Mouse (Mus musculus) kidney, embryonic 16.5 days (tissue): Measurements from ENCODE around the gene Cldn18. TPM values are rescaled to one million over a fixed set of nuclear protein-coding genes. Genes with fewer than 3 reads are reported as not detected.
A peak's percentile ranks its signal among the peaks of the same experiment; 100 is the strongest.

ENCODE experiments used
- ATAC-seq: fragments of 200-750 bp; cut with Nextera tagmentation; 2 replicates; pipeline ENCODE4 v1.8.0; 2017; ENCODE audit warnings: moderate TSS enrichment; ENCODE audit not compliant: low FRiP score, low TSS enrichment
- H3K27ac ChIP-seq: fragments of 300-500 bp; sonication (generic); 2 replicates; pipeline ENCODE4 v1.5.1; 2014; ENCODE audit warnings: low read length
- H3K27me3 ChIP-seq: fragments of 300-500 bp; sonication (generic); 2 replicates; pipeline ENCODE4 v1.6.1; 2014; ENCODE audit warnings: low read length, control low read depth, mixed read lengths; ENCODE audit not compliant: insufficient read depth
- H3K36me3 ChIP-seq: fragments of 300-500 bp; sonication (generic); 2 replicates; pipeline ENCODE4 v1.6.1; 2014; ENCODE audit warnings: low read length, control low read depth, mixed read lengths; ENCODE audit not compliant: insufficient read depth
- H3K4me1 ChIP-seq: fragments of 300-500 bp; sonication (generic); 2 replicates; pipeline ENCODE4 v1.6.1; 2014; ENCODE audit warnings: low read length, control low read depth, mixed read lengths; ENCODE audit not compliant: insufficient read depth
- H3K4me2 ChIP-seq: fragments of 300-500 bp; sonication (generic); replicated peaks from 2 replicates; pipeline ENCODE4 v1.6.1; 2014; ENCODE audit warnings: low read depth, low read length
- H3K4me3 ChIP-seq: fragments of 300-500 bp; sonication (generic); 2 replicates; pipeline ENCODE4 v1.5.1; 2014; ENCODE audit warnings: mild to moderate bottlenecking, low read length
- H3K9ac ChIP-seq: fragments of 300-500 bp; sonication (generic); replicated peaks from 2 replicates; pipeline ENCODE4 v1.6.1; 2014; ENCODE audit warnings: low read length
- H3K9me3 ChIP-seq: fragments of 300-500 bp; sonication (generic); 2 replicates; pipeline ENCODE4 v1.6.1; 2016; ENCODE audit warnings: low read length, control low read depth
- WGBS: fragments of 180-500 bp; shearing (Covaris S2); extraction: QIAGEN DNeasy Blood & Tissue Kit; methylation state at CpG from one replicate; pipeline ENCODE4 v1.1.7; 2014; 5-methylcytosine and 5-hydroxymethylcytosine counted together
- polyA plus RNA-seq: library from polyadenylated mRNA; unstranded; fragments of >200 nt; fragmentation: Nextera tagmentation; extraction: Ambion mirVana; gene quantifications from 2 replicates; pipeline ENCODE4 v1.2.1, GENCODE M21; 2015

The Cldn18 gene
- 6.1 TPM in 1 of 2 replicates, not detected in the other for polyA plus RNA-seq

DNA sequence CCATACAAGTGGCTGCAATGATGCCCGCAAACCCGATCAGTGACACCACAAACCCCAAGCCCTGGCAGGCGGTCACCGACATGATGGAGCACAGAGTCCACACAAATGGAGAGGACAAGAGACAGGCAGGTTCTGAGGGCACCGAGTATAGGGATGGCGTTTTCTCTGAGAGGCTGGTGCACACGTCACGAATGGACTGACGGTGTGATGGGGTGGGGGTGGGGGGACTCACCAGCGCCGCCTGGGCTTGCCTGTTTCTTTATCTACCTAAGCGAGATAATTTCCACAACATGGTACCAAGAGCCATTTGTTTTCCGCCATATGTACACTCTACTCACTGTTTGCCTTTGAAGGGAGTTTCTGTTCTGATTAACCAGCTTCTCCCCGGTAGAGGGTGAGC, at the start of gene Cldn18:
Cldn18 (minus strand) TSS at position 134 of the 400 bp plus-strand sequence.
- no peak for ATAC-seq
- no peaks in the 10 kb centered on the region for H3K4me1 ChIP-seq
- H3K4me3 ChIP-seq: no peak within 1 kb of the TSS
- H3K9me3 ChIP-seq: no peaks in the 10 kb centered on the region
- no peaks in the 10 kb centered on the region for H3K36me3 ChIP-seq
- no peak within 1 kb of the TSS for H3K9ac ChIP-seq
- H3K27ac ChIP-seq: no peak within 1 kb of the TSS
- WGBS: 88% methylated on average over 14 of the region's 14 CpGs
- H3K27me3 ChIP-seq: no peaks in the 10 kb centered on the region
- H3K4me2 ChIP-seq: no peak within 1 kb of the TSS

DNA sequence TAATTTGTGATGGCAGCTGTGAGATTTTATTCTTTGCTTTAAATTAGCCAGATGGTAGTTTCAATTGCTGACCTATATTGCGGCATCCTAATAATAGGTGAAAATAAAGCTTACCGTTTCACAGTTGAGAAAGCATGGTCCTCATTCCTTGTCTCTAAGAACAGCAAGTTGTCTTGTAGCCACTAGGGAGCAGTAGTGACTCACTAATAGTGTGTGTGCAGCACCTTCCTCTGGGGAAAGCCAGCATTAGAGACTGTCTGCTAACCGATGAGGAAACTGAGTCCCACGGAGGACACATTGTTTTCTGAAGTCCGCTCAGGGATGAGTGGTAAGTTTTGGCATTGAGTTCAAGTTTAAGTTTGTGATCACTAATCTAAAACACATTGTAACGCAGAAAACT, 46.5 kb upstream of the Cldn18 start:
- Histone ChIP-seq H3K27me3 (no peaks in the 10 kb centered on the region), H3K27ac (no peak overlapping the region), H3K4me1 (no peaks in the 10 kb centered on the region), H3K4me3 (no peak overlapping the region), H3K9me3 (no peaks in the 10 kb centered on the region), H3K4me2 (no peak overlapping the region), H3K36me3 (no peaks in the 10 kb centered on the region), H3K9ac (no peak overlapping the region)
- ATAC-seq: no peak
- WGBS: 66% methylated on average over 6 of the region's 6 CpGs

- H3K27ac ChIP-seq: no peak overlapping the region
- no peak overlapping the region for H3K9ac ChIP-seq
- 84% methylated on average over 4 of the region's 4 CpGs for WGBS
- no peak overlapping the region for H3K4me3 ChIP-seq
- no peaks in the 10 kb centered on the region for H3K4me1 ChIP-seq
- no peaks in the 10 kb centered on the region for H3K9me3 ChIP-seq
- no peaks in the 10 kb centered on the region for H3K27me3 ChIP-seq
- no peak for ATAC-seq
- no peak overlapping the region for H3K4me2 ChIP-seq
- H3K36me3 ChIP-seq: no peaks in the 10 kb centered on the region
These were observed 33.2 kb upstream of the Cldn18 start for GRCm38 (mm10) chr9:99750272-99750671.

DNA sequence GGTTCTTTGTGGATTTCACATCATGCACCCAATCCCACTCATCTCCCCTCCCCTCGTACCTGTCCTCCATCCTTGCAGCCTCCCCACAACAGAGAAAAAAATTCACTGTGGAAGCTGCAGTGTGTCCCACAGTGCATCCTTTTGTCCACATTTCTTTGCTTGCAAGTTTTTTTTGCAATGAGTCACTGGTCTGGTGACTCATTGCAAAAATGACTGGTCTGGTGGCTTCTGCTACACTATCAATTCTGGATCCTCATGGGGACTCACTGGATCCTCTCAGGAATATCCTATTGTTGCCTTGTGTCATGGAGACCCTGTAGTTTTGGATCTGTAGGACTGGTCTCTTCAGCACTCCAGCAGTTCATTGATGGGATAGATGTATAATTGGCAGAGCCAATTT, 31.2 kb upstream of the Cldn18 start:
- no peak overlapping the region for H3K4me3 ChIP-seq
- ATAC-seq: no peak
- no peaks in the 10 kb centered on the region for H3K36me3 ChIP-seq
- no peak overlapping the region for H3K9ac ChIP-seq
- H3K27me3 ChIP-seq: no peaks in the 10 kb centered on the region
- H3K9me3 ChIP-seq: no peaks in the 10 kb centered on the region
- no peak overlapping the region for H3K27ac ChIP-seq
- no peaks in the 10 kb centered on the region for H3K4me1 ChIP-seq
- 81% methylated on average over 1 of the region's 1 CpGs for WGBS
- no peak overlapping the region for H3K4me2 ChIP-seq

DNA sequence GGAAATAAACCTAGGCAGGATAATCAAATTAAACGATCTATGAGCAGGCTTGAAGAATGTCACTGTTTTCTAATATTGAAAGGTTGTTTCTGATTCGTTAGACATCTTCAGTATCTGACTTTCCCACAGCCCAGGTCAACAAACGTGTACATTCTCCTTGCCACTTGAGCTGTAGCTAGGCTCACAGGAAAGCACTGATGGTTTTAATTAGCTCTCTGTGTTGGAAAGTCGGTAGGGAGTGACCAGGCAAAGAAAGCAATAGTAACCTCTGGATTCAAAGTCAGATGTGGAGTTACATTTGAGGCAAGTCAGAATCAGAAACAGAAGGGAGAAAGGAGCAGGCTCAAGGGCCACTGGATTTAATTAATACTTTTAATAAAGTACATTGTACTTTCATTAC, 30.7 kb upstream of the Cldn18 start:
- Histone ChIP-seq H3K4me1 (no peaks in the 10 kb centered on the region), H3K4me3 (no peak overlapping the region), H3K9ac (no peak overlapping the region), H3K36me3 (no peaks in the 10 kb centered on the region), H3K4me2 (no peak overlapping the region), H3K27me3 (no peaks in the 10 kb centered on the region), H3K9me3 (no peaks in the 10 kb centered on the region), H3K27ac (no peak overlapping the region)
- ATAC-seq: no peak
- 41% methylated on average over 4 of the region's 4 CpGs for WGBS

DNA sequence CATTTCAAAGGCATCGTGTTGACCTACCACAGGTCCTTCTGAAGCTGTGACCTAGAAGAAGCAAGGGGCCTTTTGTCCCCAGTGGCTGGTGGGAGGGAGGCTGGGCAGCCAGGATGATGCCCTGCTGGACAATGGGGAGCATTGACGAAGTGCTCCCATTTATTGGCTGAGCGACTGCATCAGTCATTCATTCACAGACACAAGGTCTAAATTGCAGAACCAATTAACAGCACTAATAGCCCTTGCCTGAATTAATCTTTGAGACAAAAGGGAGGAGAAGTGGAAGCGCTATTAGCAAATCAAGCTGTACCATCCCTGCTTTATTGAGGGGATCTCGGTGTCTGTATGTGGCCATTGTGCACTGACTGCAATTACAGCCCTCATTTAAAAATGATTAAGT, 27.5 kb upstream of the Cldn18 start:
- no peaks in the 10 kb centered on the region for H3K36me3 ChIP-seq
- no peak overlapping the region for H3K4me2 ChIP-seq
- 53% methylated on average over 5 of the region's 5 CpGs for WGBS
- no peaks in the 10 kb centered on the region for H3K4me1 ChIP-seq
- ATAC-seq: no peak
- no peak overlapping the region for H3K9ac ChIP-seq
- no peaks in the 10 kb centered on the region for H3K27me3 ChIP-seq
- no peak overlapping the region for H3K4me3 ChIP-seq
- no peak overlapping the region for H3K27ac ChIP-seq
- H3K9me3 ChIP-seq: no peaks in the 10 kb centered on the region

DNA sequence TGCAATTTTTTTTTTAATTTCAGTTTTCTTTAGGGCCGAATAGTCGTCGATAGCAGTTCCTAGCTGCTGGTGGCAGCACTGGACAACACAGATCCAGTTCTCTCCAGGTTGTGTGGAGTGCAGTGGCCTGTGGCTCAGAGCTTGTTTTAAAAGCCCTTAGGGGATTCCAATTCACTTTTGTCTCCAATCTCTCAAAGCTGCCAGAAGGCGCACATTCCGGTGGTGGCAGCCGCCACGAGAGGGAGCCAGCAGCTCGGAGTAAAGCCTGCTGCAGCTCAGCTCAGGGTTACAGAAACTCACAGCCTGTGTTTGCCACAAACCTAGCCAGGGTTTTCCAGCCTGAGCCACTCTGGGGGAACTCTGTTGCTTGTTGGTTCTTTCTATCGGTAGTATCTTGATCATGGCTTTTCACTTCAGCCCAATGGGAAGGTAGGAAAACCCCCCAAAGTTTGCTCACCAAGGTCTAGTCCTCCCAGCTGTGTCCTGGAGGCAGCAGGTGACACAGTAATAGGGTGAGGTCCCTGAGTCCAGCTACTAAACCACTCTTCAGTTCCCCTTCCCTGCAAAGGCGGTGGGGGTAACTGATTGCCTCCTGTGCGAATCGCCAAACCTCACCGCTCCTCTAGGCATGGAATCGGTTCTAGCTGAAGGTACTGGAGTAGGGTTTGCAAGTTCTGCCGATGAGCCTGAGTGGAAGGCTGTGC, 13.0 kb upstream of the Cldn18 start:
- peaks cover 1% of the 10 kb centered on the region; the same call in 1 of the 2 replicates for H3K9me3 ChIP-seq
- H3K27ac ChIP-seq: no peak overlapping the region
- no peak overlapping the region for H3K4me2 ChIP-seq
- no peak overlapping the region for H3K9ac ChIP-seq
- 36% methylated on average over 15 of the region's 15 CpGs for WGBS
- H3K27me3 ChIP-seq: no peaks in the 10 kb centered on the region
- H3K36me3 ChIP-seq: no peaks in the 10 kb centered on the region
- no peaks in the 10 kb centered on the region for H3K4me1 ChIP-seq
- no peak overlapping the region for H3K4me3 ChIP-seq
- ATAC-seq: peak; percentile 65; the same call in 1 of the 2 replicates

DNA sequence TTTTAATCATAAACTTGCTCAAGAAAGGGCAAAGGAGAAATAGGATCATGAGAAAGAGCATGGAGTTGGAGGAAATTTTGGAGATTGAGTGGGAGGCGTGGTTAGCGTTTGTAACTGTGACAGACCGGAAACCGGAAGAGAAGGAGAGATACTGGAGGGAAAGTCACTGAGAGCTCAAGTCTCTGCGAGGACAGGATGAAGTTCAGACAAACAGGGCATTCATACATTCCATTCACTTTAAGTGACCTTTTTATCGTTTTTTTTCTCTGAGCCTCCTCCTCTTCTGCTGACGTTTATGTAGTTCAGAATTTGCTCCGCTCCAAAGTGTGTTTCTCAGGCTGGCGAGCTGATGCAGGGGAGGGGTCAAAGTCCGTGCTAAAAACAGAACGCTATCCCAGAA, 10.8 kb upstream of the Cldn18 start:
- ATAC-seq: no peak
- Histone ChIP-seq H3K4me3 (no peak overlapping the region), H3K36me3 (no peaks in the 10 kb centered on the region), H3K9me3 (no peaks in the 10 kb centered on the region), H3K4me2 (no peak overlapping the region), H3K27me3 (no peaks in the 10 kb centered on the region), H3K27ac (no peak overlapping the region), H3K4me1 (no peaks in the 10 kb centered on the region), H3K9ac (no peak overlapping the region)
- 55% methylated on average over 11 of the region's 11 CpGs for WGBS

GRCm38 (mm10) chr9:99725278-99725677, 8.2 kb upstream of the Cldn18 start:
- ATAC-seq: no peak
- Histone ChIP-seq H3K27ac (no peak overlapping the region), H3K9ac (no peak overlapping the region), H3K4me3 (no peak overlapping the region), H3K4me2 (no peak overlapping the region), H3K4me1 (no peaks in the 10 kb centered on the region), H3K27me3 (no peaks in the 10 kb centered on the region), H3K9me3 (no peaks in the 10 kb centered on the region), H3K36me3 (no peaks in the 10 kb centered on the region)
- WGBS: 72% methylated on average over 8 of the region's 8 CpGs

GRCm38 (mm10) chr9:99720011-99720410, 2.9 kb upstream of the Cldn18 start:
- Histone ChIP-seq H3K9me3 (no peaks in the 10 kb centered on the region), H3K27ac (no peak overlapping the region), H3K27me3 (no peaks in the 10 kb centered on the region), H3K9ac (no peak overlapping the region), H3K4me2 (no peak overlapping the region), H3K4me1 (no peaks in the 10 kb centered on the region), H3K4me3 (no peak overlapping the region), H3K36me3 (no peaks in the 10 kb centered on the region)
- 41% methylated on average over 1 of the region's 1 CpGs for WGBS
- ATAC-seq: no peak
